Mouse (Mus musculus): ENCODE measurements around the gene Zswim4. TPM values are rescaled to one million over a fixed set of nuclear protein-coding genes. Genes with fewer than 3 reads are reported as not detected.
A peak's percentile ranks its signal among the peaks of the same experiment; 100 is the strongest.

Gene Zswim4
- polyA plus RNA-seq, 1 experiment from 2014 or later = 53.5 TPM

DNA sequence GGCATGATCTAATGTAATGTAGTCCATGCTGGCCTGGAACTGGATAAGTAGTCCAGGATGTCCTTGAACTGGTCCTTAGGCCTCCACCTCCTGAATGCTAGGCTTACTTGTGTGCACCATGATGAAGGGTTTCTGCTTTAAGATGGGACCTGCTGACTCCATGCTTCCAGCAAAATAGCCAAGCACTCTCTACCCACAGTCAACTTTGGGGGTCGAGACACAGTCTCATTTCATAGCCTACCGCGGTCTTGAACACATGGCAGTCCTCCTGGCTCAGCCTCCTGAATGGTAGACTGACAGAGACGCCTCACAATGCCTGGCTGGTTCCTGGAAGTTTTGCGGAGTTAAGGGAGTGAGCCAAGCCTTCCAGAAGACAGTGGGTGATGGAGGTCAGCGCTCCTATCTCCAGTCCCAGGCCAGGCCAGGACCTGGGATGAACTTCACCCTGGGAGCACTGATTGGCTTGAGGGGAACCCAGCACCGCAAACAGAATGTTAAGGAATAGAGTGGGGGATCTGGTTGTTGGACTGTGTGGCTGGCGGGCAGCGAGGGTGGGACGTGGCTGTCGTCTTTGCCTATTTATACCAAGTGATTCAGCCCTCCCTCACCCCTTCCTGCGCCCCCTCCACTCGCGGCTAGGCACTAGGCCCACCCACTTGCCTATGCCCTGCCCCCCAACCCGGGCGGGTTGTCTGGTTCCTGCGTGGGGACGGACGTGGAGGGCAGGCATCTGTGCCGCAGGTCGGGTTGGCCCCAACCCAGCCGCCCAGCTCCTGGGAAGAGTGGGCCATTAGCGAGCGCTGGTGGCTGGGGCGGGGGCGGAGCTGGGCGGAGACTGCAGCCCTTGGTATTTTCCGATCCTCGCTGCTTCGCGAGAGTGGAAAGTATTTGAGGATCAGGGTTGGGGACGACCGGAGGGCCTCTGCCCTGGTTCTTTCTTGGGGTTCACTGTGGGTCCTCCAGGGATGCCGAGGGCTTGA lies 33.6 kb downstream of the Zswim4 start:
- H3K4me3 ChIP-seq = peak overlapping the region; percentile 65
- H3K27me3 ChIP-seq (ENCODE audit: insufficient read depth, poor library complexity, severe bottlenecking) = peaks cover 33% of the 10 kb centered on the region
- peak overlapping the region; percentile 83 for H3K27ac ChIP-seq
- H3K36me3 ChIP-seq = no peaks in the 10 kb centered on the region
- H3K9me3 ChIP-seq = no peaks in the 10 kb centered on the region
- peaks cover 68% of the 10 kb centered on the region for H3K4me1 ChIP-seq (replicated peaks)
- peak; percentile 68 for DNase-seq (ENCODE audit: low spot score)
- 11% methylated on average over 34 of the region's 34 CpGs for WGBS

DNA sequence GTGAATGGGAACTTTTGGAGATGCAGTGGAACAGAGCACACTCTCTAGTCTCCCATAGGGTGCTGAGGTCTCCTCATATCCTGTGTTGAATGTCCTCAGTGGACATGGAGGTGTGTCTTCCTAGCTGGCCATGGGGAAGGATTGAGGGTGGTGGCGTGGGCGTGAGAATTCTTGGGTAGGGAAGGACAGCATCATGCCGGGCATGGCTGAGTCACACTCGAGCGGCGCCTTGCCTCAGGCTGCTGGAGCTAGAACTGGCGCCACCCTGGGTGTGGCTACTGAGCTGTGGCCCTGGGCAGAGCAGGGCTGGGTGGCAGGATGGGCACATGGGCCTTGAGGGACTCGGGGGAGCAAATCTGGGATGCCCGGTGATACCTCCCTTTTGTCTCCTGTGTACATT lies 34.4 kb downstream of the Zswim4 start:
- peak overlapping the region; percentile 23; the same call in 1 of the 2 replicates for H3K27ac ChIP-seq
- peaks cover 33% of the 10 kb centered on the region for H3K27me3 ChIP-seq (ENCODE audit: insufficient read depth, poor library complexity, severe bottlenecking)
- H3K36me3 ChIP-seq = no peaks in the 10 kb centered on the region
- peaks cover 68% of the 10 kb centered on the region for H3K4me1 ChIP-seq (replicated peaks)
- H3K4me3 ChIP-seq = peak overlapping the region; percentile 65
- no peak for DNase-seq (ENCODE audit: low spot score)
- WGBS = 88% methylated on average over 9 of the region's 9 CpGs
- H3K9me3 ChIP-seq = no peaks in the 10 kb centered on the region

DNA sequence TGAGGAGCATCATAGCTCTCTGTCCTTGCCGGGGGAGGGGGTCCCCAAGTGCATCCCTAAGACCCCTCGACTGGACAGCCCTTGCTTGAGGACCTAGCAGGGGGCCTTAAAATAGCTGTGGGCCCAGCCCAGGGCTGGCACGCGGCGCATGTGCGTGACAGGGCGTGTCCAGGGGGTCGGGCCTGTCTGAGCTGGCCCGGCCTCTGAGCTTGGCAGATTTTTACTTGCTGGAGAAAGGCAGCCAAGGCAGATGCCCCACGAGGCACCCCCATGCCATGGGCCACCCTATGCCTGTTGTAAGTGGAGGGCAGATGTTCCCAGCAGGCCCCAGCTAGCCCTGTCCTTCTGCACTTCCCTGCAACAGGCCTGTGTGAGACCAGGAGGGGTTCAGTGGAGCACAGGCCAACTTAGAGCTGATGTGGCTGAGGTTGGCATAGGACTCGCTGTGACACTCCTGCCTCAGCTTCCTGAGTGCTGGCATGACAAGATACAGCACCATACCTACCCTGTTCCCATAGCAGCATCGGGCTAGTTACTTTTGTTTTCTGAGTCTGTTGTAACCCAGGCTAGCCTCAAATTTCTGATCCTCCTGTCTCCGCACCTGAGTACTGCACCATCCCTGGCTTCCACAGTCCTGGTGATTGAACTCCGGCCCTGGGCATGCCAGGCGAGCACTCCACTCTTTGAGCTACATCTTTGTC lies 35.2 kb downstream of the Zswim4 start:
- H3K27ac ChIP-seq = peak overlapping the region; percentile 93
- no peaks in the 10 kb centered on the region for H3K36me3 ChIP-seq
- peaks cover 71% of the 10 kb centered on the region for H3K4me1 ChIP-seq (replicated peaks)
- peak; percentile 29 for DNase-seq (ENCODE audit: low spot score)
- peak overlapping the region; percentile 65 for H3K4me3 ChIP-seq
- no peaks in the 10 kb centered on the region for H3K9me3 ChIP-seq
- peaks cover 33% of the 10 kb centered on the region for H3K27me3 ChIP-seq (ENCODE audit: insufficient read depth, poor library complexity, severe bottlenecking)
- WGBS = 68% methylated on average over 15 of the region's 15 CpGs

DNA sequence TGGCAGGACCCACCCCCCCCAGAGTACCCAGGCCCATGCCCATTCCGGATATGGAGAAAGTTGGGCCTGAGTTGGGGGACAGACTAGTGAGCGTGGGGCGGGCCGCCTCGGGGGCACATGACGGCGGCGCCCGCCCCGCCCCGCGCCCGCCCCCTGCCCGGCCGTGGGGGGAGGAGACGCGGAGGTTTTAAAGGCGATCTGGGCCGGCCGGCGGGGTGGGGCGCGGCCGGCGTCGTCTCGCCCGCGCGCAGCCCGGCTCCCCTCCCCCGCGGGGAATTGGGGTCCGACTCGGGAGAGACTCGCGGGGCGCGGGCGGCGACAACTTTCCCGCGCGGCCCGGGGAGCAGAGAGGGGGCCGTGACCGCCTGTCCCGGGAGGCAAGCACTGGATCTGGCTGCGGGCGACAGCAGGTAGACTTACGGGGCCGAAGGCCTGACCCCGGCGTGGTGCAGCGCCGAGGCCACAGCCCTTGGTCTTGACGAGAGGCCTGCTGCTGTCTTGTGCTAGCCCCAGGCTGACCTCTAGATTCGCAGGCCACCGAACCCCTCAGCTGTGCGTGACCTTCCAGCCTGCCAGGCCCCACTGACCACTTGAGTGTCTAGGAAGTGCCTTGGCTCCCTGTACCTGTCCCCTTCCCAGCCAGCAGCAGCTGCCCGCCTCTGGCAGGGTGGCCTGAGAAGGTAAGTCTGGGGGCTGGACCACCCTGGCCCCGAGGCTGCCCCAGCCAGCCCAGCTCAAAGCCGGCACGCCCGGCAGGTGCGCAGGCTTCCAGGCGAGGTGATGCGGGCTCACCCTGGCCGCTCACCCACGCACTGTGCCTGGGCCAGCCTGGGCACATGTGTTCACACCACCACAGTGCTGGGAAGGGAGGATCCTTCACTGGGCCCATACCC lies 36.0 kb downstream of the Zswim4 start:
- DNase-seq (ENCODE audit: low spot score) = peak; percentile 50
- peak overlapping the region; percentile 65 for H3K4me3 ChIP-seq
- peaks cover 71% of the 10 kb centered on the region for H3K4me1 ChIP-seq (replicated peaks)
- H3K36me3 ChIP-seq = no peaks in the 10 kb centered on the region
- peaks cover 33% of the 10 kb centered on the region for H3K27me3 ChIP-seq (ENCODE audit: insufficient read depth, poor library complexity, severe bottlenecking)
- H3K9me3 ChIP-seq = no peaks in the 10 kb centered on the region
- WGBS = 5% methylated on average over 70 of the region's 70 CpGs
- H3K27ac ChIP-seq = peak overlapping the region; percentile 93

DNA sequence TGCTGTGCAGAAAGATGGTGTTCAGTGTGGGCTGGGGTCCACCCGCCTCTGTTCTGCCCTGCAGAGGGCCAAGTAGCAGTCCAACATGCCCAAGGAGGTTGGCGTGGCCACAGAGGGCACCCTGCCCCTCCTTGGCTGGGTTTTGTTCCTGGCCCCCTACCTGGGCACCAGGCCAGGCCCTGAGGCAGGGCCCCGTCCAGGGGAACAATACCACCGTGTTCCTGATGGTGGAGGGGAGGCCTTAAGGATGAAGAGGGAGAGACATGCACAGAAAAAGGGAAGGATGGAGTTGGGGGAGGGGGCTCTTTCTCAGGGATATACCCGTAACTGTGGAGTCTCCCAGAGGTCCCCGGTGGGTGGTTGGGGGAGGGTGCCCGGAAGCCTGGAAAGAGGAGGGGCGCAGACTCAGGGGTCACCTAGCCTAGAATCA lies 36.7 kb downstream of the Zswim4 start:
- DNase-seq (ENCODE audit: low spot score) = no peak
- peaks cover 71% of the 10 kb centered on the region for H3K4me1 ChIP-seq (replicated peaks)

DNA sequence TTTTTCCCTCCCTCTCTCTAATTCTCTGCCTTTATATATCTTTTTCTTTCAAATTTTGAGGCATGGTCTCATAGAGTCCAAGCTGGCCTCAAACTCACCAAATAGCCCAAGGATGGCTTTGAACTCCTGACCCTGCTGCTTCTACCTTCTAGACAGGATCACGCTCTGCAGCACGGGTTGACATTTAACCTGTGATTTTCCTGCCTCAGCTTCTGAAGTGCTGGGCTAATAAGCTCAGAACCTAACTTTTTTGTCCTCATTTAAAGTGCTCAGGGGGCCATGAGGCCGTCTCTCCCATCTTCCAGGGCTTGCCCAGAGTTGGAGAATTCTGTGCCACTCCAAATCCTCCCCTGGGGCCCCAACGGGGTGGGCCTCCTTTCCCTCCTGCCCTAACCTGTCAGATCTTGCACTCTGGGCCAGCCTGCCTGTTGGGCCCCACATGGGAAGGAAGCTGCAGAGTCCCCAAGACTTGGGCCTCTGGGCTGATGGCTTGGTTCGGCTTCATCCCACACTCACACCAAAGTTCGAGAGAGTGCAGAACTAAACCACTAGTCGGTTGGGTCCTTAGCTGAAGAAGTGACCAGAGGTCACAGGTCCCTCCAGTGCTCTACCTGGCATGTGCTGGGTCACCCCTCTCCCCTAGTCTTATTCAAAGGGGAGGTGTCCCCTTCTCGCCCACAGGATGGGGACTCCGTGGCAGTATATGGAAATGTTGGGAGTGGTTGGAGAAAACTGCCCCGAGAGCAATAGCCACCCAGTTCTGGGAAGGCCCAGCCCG lies 37.3 kb downstream of the Zswim4 start:
- Histone ChIP-seq H3K4me1 (replicated peaks) (peaks cover 71% of the 10 kb centered on the region), H3K9me3 (no peaks in the 10 kb centered on the region), H3K27ac (peak overlapping the region; percentile 93), H3K27me3 (ENCODE audit: insufficient read depth, poor library complexity, severe bottlenecking) (peaks cover 33% of the 10 kb centered on the region), H3K36me3 (no peaks in the 10 kb centered on the region), H3K4me3 (peak overlapping the region; percentile 65; the same call in 1 of the 2 replicates)
- no peak for DNase-seq (ENCODE audit: low spot score)
- WGBS = 57% methylated on average over 11 of the region's 11 CpGs

More for the DNA sequence above, 36.7 kb downstream of the Zswim4 start:
- H3K27me3 ChIP-seq (ENCODE audit: insufficient read depth, poor library complexity, severe bottlenecking) = peaks cover 33% of the 10 kb centered on the region
- H3K4me3 ChIP-seq = peak overlapping the region; percentile 65
- 20% methylated on average over 8 of the region's 8 CpGs for WGBS
- H3K27ac ChIP-seq = peak overlapping the region; percentile 93
- no peaks in the 10 kb centered on the region for H3K9me3 ChIP-seq
- H3K36me3 ChIP-seq = no peaks in the 10 kb centered on the region

DNA sequence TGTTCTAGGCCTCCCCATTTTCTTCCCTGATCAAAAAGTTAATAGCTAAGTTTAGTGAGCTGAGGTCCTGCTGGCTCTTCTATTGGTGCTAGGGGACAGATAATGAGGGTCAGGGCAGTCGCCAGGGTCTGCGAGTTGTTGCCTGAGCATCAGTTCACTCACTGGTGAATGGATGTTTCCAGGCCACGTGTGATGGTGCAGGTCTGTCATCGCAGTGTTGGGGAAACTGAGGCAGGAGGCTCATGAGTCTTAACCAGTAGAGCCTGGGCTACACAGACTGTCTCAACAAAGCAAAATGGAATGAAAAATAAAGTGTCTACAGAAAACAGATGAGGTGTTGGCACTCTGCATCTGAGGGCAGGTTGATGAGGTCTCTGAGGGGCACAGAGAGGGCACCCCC lies 38.0 kb downstream of the Zswim4 start:
- peaks cover 68% of the 10 kb centered on the region for H3K4me1 ChIP-seq (replicated peaks)
- DNase-seq (ENCODE audit: low spot score) = no peak
- WGBS = 21% methylated on average over 4 of the region's 4 CpGs
- no peaks in the 10 kb centered on the region for H3K36me3 ChIP-seq
- H3K9me3 ChIP-seq = no peaks in the 10 kb centered on the region
- peak overlapping the region; percentile 93 for H3K27ac ChIP-seq
- H3K27me3 ChIP-seq (ENCODE audit: insufficient read depth, poor library complexity, severe bottlenecking) = peaks cover 33% of the 10 kb centered on the region
- peak overlapping the region; percentile 64 for H3K4me3 ChIP-seq

DNA sequence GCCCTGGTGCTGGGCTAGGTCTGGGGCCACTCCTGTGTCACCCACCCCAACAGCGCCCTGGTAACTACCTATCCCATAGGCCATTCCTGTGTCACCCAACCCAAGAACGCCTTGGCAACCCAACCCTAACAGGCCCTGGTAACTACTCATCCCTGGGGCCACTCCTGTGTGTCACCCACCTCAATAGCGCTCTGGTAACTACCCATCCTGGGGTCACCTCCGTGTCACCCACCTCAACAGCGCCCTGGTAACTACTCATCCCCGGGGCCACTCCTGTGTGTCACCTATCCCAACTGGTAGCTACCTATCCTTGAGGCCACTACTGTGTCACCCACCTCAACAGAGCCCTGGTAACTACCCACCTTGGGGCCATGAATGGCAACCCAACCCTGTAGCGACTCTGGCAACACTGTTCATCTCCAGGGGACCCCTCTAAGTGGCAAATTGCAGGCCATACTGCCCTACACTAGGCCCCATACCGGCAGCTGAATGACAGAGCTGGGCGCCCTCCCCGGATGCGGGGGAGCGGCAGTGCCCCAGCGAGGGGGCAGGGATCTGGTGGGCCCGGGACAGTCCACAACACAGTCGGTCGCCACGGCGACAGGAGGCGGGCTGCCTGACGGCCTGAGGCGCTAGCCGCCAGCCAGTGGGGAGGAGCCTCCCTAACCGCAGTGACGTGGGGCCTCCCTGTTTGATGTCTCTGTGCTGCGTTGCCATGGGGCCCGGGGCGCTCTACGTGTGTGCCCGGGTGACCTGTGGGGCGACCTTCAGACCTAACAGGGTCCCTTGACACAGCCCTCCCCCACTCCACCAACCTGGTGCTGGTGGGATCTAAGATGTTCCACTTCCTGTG lies 38.7 kb downstream of the Zswim4 start:
- peaks cover 62% of the 10 kb centered on the region for H3K4me1 ChIP-seq (replicated peaks)
- H3K36me3 ChIP-seq = no peaks in the 10 kb centered on the region
- no peaks in the 10 kb centered on the region for H3K9me3 ChIP-seq
- H3K27ac ChIP-seq = peak overlapping the region; percentile 93
- peaks cover 37% of the 10 kb centered on the region for H3K27me3 ChIP-seq (ENCODE audit: insufficient read depth, poor library complexity, severe bottlenecking)
- peak; percentile 95 for DNase-seq (ENCODE audit: low spot score)
- 2% methylated on average over 30 of the region's 30 CpGs for WGBS
- peak overlapping the region; percentile 64 for H3K4me3 ChIP-seq

DNA sequence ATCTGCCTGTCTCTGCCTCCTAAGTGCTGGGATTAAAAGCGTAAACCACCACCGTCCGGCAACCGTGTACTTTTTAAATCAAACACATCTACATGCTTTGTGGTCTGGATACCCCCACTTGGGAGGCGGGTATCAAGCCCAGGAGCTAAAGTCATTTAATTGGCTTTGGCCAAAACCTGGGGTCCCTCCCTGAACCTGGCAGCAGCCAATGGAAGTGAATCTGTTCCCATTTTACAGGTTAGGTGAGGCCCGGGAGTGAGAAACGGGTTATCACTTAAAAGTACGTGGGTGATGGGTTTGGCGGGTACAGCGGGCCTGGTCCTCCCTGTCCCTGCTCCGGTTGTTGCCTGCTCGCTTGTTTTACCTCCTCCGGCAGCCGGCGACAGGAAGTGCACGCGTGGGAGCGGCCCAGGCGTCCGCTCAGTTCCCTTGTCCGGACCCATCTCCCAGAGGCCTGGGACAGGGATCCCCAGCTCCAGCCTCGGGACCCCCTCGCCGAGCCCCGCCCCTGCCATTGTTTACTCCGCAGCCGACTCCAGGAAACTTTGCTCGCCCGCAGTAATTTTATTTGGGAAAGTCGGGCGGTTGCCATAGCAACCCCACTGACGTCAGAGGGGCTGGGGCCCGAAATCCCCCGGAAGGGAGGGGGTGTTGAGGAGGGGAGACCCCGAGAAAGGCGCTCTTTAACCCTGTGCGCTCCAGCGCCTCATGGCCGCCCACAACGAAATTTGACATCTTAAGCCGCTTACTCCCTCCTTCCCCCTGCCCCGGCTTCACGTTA lies 39.5 kb downstream of the Zswim4 start:
- Histone ChIP-seq H3K4me1 (replicated peaks) (peaks cover 62% of the 10 kb centered on the region), H3K27me3 (ENCODE audit: insufficient read depth, poor library complexity, severe bottlenecking) (peaks cover 37% of the 10 kb centered on the region), H3K4me3 (peak overlapping the region; percentile 64), H3K36me3 (no peaks in the 10 kb centered on the region), H3K27ac (peak overlapping the region; percentile 93), H3K9me3 (no peaks in the 10 kb centered on the region)
- peak; percentile 96 for DNase-seq (ENCODE audit: low spot score)
- 2% methylated on average over 43 of the region's 43 CpGs for whole genome bisulfite sequencing

DNA sequence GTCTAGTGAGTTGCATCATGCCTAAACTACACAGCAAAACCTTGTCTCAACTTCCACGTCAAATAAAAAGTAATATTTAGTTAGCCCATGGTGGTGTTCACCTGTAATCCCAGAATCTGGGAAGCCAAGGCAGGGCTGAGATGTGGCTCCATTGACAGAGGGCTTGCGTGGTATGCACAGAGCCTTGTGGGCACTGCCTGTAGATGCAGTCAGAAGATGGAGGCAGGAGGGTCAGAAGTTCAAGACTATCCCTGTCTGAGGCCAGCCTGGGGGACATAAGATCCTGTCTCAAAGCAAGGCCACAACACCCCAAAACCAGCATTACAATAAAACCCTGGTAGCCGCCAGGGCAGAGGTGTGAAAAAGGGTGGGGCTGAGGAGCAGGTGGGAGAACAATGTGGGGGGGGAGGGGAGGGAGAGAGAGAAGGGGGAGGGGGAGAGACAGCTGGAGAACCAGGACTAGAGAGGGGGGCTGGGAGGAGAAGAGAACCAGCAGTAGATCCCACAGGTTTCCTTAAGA lies 42.6 kb downstream of the Zswim4 start:
- peaks cover 46% of the 10 kb centered on the region for H3K4me1 ChIP-seq (replicated peaks)
- no peaks in the 10 kb centered on the region for H3K36me3 ChIP-seq
- H3K9me3 ChIP-seq = no peaks in the 10 kb centered on the region
- no peak overlapping the region for H3K27ac ChIP-seq
- peaks cover 19% of the 10 kb centered on the region for H3K27me3 ChIP-seq (ENCODE audit: insufficient read depth, poor library complexity, severe bottlenecking)
- WGBS = 84% methylated on average over 3 of the region's 3 CpGs
- no peak overlapping the region for H3K4me3 ChIP-seq
- DNase-seq (ENCODE audit: low spot score) = no peak

All from hindbrain, embryonic 10.5 days (tissue).